Mouse (Mus musculus) midbrain, embryonic 14.5 days (tissue): ENCODE measurements around the gene Slc16a9. TPM values are rescaled to one million over a fixed set of nuclear protein-coding genes. Genes with fewer than 3 reads are reported as not detected.
"Not testable (repeated sequence)": the region's sequence is repeated elsewhere in the genome, so short reads cannot be mapped to it uniquely, and the experiment has no call there.

Experiments used
- ATAC-seq: fragments of 200-750 bp; cut with Nextera tagmentation; 2 replicates; pipeline ENCODE4 v1.8.0; 2017; ENCODE audit warnings: moderate number of reproducible peaks, moderate library complexity; ENCODE audit not compliant: low FRiP score, low TSS enrichment
- DNase-seq: peaks from one replicate; pipeline ENCODE4 v3.0.0-alpha.2; 2015
- H3K27ac ChIP-seq: fragments of 300-500 bp; sonication (generic); replicated peaks from 2 replicates; pipeline ENCODE4 v1.5.1; 2014; ENCODE audit warnings: mild to moderate bottlenecking, low read depth, low read length, moderate library complexity
- H3K27me3 ChIP-seq: fragments of 300-500 bp; sonication (generic); 2 replicates; pipeline ENCODE4 v1.6.1; 2014; ENCODE audit warnings: low read length, control low read depth, mixed read lengths; ENCODE audit not compliant: control insufficient read depth, insufficient read depth
- H3K36me3 ChIP-seq: fragments of 300-500 bp; sonication (generic); 2 replicates; pipeline ENCODE4 v1.6.1; 2014; ENCODE audit warnings: low read length, control low read depth; ENCODE audit not compliant: control insufficient read depth, insufficient read depth
- H3K4me1 ChIP-seq: fragments of 300-500 bp; sonication (generic); 2 replicates; pipeline ENCODE4 v1.6.1; 2014; ENCODE audit warnings: mild to moderate bottlenecking, antibody characterized with exemption, low read length, control low read depth; ENCODE audit not compliant: control insufficient read depth, insufficient read depth
- H3K4me2 ChIP-seq: fragments of 300-500 bp; sonication (generic); 2 replicates; pipeline ENCODE4 v1.6.1; 2014; ENCODE audit warnings: mild to moderate bottlenecking, low read length, moderate library complexity
- H3K4me3 ChIP-seq: fragments of 300-500 bp; sonication (generic); replicated peaks from 2 replicates; pipeline ENCODE4 v1.5.1; 2014; ENCODE audit warnings: low read depth, low read length
- H3K9ac ChIP-seq: fragments of 300-500 bp; sonication (generic); replicated peaks from 2 replicates; pipeline ENCODE4 v1.6.1; 2014; ENCODE audit warnings: mild to moderate bottlenecking, low read length, moderate library complexity
- H3K9me3 ChIP-seq: fragments of 300-500 bp; sonication (generic); 2 replicates; pipeline ENCODE4 v1.6.1; 2016; ENCODE audit warnings: low read length, control low read depth, mixed read lengths; ENCODE audit not compliant: control insufficient read depth
- WGBS: fragments of 180-500 bp; shearing (Covaris S2); extraction: QIAGEN DNeasy Blood & Tissue Kit; methylation state at CpG from one replicate; pipeline ENCODE4 v1.1.7; 2014; 5-methylcytosine and 5-hydroxymethylcytosine counted together
- polyA plus RNA-seq: library from polyadenylated mRNA; unstranded; fragments of >200 nt; fragmentation: Nextera tagmentation; extraction: Ambion mirVana; gene quantifications from 2 replicates; pipeline ENCODE4 v1.2.1, GENCODE M21; 2014

The Slc16a9 gene
- polyA plus RNA-seq, 1 experiment from 2014 or later = 1.1 TPM

DNA sequence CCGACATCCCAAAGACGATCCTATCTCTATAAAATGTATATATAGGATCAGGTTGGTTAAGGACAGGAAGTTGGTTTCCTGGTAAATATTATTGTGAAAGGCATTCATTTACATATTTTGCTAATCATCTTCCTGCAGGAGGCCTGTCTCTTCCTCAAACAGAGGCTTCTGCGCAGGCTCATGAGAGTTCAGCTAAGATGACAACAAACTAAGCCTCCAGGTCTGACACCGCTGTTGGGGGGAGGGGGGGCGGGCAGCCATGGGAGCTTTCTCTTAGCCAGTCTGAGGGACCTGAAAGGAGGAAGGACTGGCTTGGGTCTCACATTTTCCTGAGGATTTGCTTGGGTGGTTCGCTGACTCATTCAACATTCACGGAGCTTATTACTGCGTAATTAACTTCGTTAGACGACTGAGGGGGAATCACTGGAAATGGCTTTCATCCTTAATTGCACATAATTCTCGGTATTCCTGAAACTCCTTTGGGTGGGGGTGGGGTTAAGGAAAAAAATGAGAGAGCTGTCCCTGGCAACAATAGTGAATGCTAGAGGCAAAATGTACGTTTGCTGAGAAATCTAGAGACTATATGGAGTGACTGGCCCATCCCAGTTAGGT is 43.9 kb upstream of the Slc16a9 start:
- no peak for DNase-seq

DNA sequence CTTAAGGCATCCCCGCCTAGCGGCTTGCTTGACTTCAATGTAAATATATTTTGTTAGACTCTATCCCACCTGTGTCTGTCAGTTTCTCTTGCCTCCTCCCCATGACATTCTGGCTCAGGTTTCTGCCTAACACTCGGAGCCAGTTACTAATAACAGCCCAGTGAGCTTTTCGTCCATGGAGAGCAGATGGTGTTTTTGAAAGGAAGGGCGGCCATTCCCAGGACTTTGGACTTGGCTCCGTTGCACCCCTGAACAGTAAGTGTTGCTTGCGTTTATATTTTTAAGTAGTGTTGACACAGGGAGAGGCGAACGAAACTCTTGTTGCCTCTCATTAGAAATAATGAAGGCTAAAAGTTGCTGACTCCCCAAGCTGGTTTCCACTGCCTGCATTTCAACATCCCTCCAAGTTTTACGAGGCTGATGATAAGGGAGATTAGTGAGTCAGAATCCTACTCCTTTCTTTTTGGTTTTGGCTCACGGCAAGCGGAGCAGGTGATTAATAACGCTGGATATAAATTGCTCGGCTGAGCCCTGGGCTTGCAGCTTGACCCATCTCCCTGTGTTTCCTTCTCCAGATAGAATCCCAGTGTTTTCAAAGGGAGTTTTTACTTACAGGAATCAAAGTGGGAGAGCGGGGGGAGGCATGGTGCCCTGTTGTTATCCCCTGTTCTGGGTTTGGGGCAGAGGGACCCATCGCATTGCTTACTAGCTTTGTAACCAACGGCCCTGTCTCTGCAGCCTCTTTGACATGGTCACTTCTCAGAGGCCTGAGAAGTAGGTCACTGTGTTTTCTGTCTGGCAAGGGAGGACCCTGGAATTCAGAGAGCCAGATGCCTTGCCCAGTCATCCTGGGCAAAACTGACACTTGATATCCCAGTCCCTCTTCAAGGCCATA is 40.1 kb upstream of the Slc16a9 start, which contains the start of gene Mrln:
TSS of gene Mrln (plus strand) at position 160 of the 895 bp plus-strand sequence.
- WGBS = 76% methylated on average over 17 of the region's 17 CpGs
- Histone ChIP-seq H3K9ac (no peak within 1 kb of the TSS), H3K36me3 (no peaks in the 10 kb centered on the region), H3K9me3 (no peaks in the 10 kb centered on the region), H3K4me3 (no peak within 1 kb of the TSS), H3K27ac (no peak within 1 kb of the TSS), H3K4me2 (no peak within 1 kb of the TSS), H3K4me1 (0 out of 2 replicates have a peak, but pooled peaks cover 2% of the 10 kb centered on the region), H3K27me3 (no peaks in the 10 kb centered on the region)
- DNase-seq = no peak
- ATAC-seq = no peak

More for the DNA sequence above, 43.9 kb upstream of the Slc16a9 start:
- ATAC-seq = no peak
- Histone ChIP-seq H3K9ac (no peak overlapping the region), H3K4me1 (0 out of 2 replicates have a peak, but pooled peaks cover 2% of the 10 kb centered on the region), H3K4me2 (no peak overlapping the region), H3K27ac (no peak overlapping the region), H3K27me3 (no peaks in the 10 kb centered on the region), H3K9me3 (no peaks in the 10 kb centered on the region), H3K36me3 (no peaks in the 10 kb centered on the region), H3K4me3 (no peak overlapping the region)
- WGBS = 73% methylated on average over 12 of the region's 12 CpGs

DNA sequence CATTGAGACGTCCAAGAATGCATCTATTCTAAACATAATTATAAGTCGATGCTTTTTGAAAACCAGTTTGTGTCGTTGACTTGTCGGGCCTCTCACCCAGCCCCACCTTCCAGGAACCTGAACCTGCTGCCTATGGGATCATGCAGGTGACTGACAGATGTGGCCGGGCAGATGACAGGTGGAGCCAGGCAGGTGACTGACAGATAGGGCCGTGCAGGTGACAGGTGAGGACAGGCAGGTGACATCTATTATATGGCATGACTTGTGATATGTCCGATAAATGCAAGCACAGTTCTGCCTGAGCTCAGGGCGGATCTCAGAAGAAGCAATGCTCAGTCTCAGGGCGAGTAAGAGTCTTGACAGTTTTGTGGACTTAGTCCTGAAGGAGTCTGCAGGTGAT is 33.6 kb upstream of the Slc16a9 start:
- no peak overlapping the region for H3K4me2 ChIP-seq
- H3K9me3 ChIP-seq = no peaks in the 10 kb centered on the region
- no peaks in the 10 kb centered on the region for H3K4me1 ChIP-seq
- no peak overlapping the region for H3K9ac ChIP-seq
- no peaks in the 10 kb centered on the region for H3K36me3 ChIP-seq
- 84% methylated on average over 9 of the region's 9 CpGs for WGBS
- H3K4me3 ChIP-seq = no peak overlapping the region
- DNase-seq (no peak), ATAC-seq (no peak)
- no peaks in the 10 kb centered on the region for H3K27me3 ChIP-seq
- no peak overlapping the region for H3K27ac ChIP-seq

DNA sequence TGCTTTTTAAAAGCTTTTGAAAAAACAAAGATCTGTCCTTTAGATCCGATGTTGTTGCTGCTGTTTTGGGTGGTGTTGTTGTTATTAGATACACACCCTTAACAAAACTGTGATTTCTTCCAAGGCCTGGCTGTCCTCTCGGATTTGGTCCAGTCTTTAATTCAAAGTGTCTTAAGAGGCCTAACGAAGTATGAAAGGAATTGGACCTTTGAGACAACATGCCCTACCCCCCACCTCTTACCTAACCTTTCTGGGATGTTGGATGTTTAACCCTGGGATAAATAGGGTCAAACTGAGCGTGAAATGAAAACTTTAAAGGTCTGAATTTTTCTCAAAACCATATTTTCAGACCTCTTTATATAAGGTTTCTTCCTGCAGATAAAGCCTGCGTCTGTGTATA is 23.9 kb upstream of the Slc16a9 start:
- no peak overlapping the region for H3K4me2 ChIP-seq
- ATAC-seq (no peak), DNase-seq (no peak)
- 55% methylated on average over 5 of the region's 5 CpGs for WGBS
- no peaks in the 10 kb centered on the region for H3K27me3 ChIP-seq
- H3K27ac ChIP-seq = no peak overlapping the region
- H3K9me3 ChIP-seq = no peaks in the 10 kb centered on the region
- no peak overlapping the region for H3K9ac ChIP-seq
- no peak overlapping the region for H3K4me3 ChIP-seq
- H3K4me1 ChIP-seq = no peaks in the 10 kb centered on the region
- H3K36me3 ChIP-seq = no peaks in the 10 kb centered on the region

DNA sequence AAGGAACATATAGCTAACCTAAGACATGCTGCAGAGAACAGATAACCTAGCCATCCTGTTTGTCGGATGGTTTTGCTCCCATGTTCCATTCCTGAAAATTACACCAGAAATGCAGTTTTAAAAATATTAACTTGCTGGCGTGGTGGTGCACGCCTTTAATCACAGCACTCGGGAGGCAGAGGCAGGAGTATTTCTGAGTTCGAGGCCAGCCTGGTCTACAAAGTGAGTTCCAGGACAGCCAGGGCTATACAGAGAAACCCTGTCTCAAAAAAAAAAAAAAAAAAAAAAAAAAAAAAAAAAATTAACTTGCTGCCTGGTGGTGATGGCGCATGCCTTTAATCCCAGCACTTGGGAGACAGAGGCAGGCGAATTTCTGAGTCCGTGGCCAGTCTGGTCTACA is 22.7 kb upstream of the Slc16a9 start:
- not testable (repeated sequence) for H3K9ac ChIP-seq, ATAC-seq, H3K4me3 ChIP-seq, H3K27ac ChIP-seq, H3K36me3 ChIP-seq, H3K4me1 ChIP-seq, H3K27me3 ChIP-seq, H3K4me2 ChIP-seq, H3K9me3 ChIP-seq, DNase-seq
- 96% methylated on average over 8 of the region's 8 CpGs for WGBS

DNA sequence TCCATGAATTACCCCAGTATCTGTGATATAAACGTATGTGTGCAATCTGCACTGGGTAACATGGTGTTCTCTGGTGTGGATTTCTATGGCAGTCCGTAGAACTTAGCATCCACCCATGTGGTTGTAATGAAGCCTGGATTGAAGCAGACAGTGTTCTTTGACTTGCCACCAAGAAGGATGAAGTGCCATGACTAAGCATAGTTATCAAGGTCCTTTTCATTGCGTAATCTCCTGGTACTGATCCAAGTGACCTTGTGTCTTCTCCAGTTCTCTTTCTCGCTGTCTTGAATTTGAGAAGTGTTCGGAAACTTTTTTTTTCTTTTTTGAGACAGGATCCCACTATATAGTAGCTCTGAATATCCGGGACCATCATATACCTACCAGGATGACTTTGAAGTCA is 20.3 kb upstream of the Slc16a9 start:
- Histone ChIP-seq H3K36me3 (no peaks in the 10 kb centered on the region), H3K9me3 (no peaks in the 10 kb centered on the region), H3K9ac (no peak overlapping the region), H3K4me1 (no peaks in the 10 kb centered on the region), H3K27me3 (no peaks in the 10 kb centered on the region), H3K4me2 (no peak overlapping the region), H3K4me3 (no peak overlapping the region), H3K27ac (no peak overlapping the region)
- DNase-seq (no peak), ATAC-seq (no peak)
- 93% methylated on average over 6 of the region's 6 CpGs for WGBS

DNA sequence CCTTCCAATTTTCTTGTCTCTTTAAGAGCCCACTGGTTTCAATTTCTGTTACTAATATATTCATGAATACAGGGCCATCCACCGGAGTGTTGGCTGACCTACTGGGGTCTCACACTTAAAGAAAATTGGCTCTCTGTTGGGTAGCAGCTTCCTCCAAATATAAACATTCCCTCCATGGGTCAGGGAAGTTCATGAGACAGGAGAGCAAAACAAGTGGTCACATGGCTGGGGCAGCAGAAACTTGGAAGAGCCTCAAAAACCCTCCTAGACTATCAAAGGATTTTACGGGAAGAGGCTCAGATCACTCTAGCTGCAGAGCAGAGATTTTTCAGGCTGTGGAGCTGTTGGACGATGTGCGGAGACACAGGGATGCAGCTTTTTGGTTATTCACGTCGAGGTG is 19.1 kb upstream of the Slc16a9 start:
- Histone ChIP-seq H3K4me3 (no peak overlapping the region), H3K4me1 (no peaks in the 10 kb centered on the region), H3K27me3 (no peaks in the 10 kb centered on the region), H3K9me3 (no peaks in the 10 kb centered on the region), H3K9ac (no peak overlapping the region), H3K27ac (no peak overlapping the region), H3K36me3 (no peaks in the 10 kb centered on the region), H3K4me2 (no peak overlapping the region)
- no peak for DNase-seq
- WGBS = 82% methylated on average over 6 of the region's 6 CpGs
- no peak for ATAC-seq

DNA sequence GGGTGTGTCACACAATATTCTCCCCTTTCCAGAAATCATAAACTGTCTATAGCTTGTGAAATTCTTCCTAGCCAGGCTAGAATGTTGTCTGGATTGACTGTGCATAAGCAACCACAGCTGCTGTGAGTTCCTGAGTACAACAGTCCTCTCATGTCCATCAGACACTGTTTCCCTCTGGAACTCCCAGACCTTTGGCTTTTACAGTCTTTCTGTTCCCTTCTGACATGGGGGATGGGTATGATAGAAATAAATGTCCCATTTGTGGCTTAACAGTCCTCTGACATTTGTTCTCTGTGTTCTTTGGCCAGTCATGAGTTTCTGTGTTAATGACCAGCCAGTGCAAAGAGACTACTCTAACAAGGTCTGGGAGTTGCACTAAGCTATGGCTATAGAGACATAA is 18.3 kb upstream of the Slc16a9 start:
- H3K9me3 ChIP-seq = no peaks in the 10 kb centered on the region

DNA sequence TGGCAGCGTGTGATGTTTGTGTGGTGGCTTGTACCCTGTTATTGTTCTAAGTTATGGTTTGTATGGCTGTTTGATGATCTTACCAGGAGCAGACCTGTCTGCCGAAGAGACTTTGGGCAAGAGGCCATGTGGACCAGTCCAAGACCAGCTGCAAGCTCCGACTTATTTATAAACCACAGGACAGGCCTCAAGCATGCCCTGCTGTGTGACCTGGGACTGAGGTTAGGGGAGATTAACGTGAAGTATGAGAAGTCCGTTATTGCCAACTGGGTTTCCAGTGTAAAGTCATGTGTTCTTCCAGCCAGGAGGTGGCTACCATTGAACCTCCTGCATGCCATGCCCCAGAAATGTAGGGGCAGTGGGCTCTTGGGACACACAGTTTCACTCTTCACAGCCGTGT is 14.5 kb upstream of the Slc16a9 start:
- Histone ChIP-seq H3K4me3 (no peak overlapping the region), H3K9ac (no peak overlapping the region), H3K4me1 (no peaks in the 10 kb centered on the region), H3K9me3 (no peaks in the 10 kb centered on the region), H3K4me2 (no peak overlapping the region), H3K27ac (no peak overlapping the region), H3K36me3 (no peaks in the 10 kb centered on the region), H3K27me3 (no peaks in the 10 kb centered on the region)
- WGBS = 91% methylated on average over 6 of the region's 6 CpGs
- no peak for ATAC-seq
- no peak for DNase-seq

More for the DNA sequence above, 18.3 kb upstream of the Slc16a9 start:
- H3K9ac ChIP-seq = no peak overlapping the region
- no peak for DNase-seq
- H3K4me2 ChIP-seq = no peak overlapping the region
- H3K4me1 ChIP-seq = no peaks in the 10 kb centered on the region
- H3K4me3 ChIP-seq = no peak overlapping the region
- no peak for ATAC-seq
- H3K27me3 ChIP-seq = no peaks in the 10 kb centered on the region
- no peaks in the 10 kb centered on the region for H3K36me3 ChIP-seq
- H3K27ac ChIP-seq = no peak overlapping the region
